Mouse (Mus musculus) granulocyte monocyte progenitor cell, adult 5-6 weeks (primary cell): ENCODE data around the gene Ifngr1. TPM values are rescaled to one million over a fixed set of nuclear protein-coding genes. Genes with fewer than 3 reads are reported as not detected.

Experiments
- ATAC-seq: replicated peaks from 2 replicates; pipeline ENCODE4 v1.8.0; 2016; ENCODE audit warnings: mild to moderate bottlenecking, moderate TSS enrichment, inconsistent platforms; ENCODE audit not compliant: poor library complexity, severe bottlenecking
- total RNA-seq, 2 experiments: library from RNA; stranded (forward) in 1 of 2; stranded (reverse) in 1 of 2; fragments of 200-712, 200-1000 nt in 1 of 2; fragments of >200 nt in 1 of 2; fragmentation: Nextera tagmentation in 1 of 2; gene quantifications; 2 replicates each; pipeline ENCODE4 v1.2.3; 2014 to 2017

Ifngr1 gene
- total RNA-seq, 2 experiments from 2014 or later = 255 to 356 TPM

GRCm38 (mm10) chr10:19584846-19585245, 6.9 kb upstream of the Ifngr1 start:
- ATAC-seq = no peak

GRCm38 (mm10) chr10:19585860-19586259, 5.9 kb upstream of the Ifngr1 start:
- ATAC-seq = no peak

- no peak for ATAC-seq
These were observed 4.5 kb upstream of the Ifngr1 start for GRCm38 (mm10) chr10:19587281-19587680.

- no peak for ATAC-seq
These were observed 2.1 kb upstream of the Ifngr1 start for GRCm38 (mm10) chr10:19589626-19590025.

GRCm38 (mm10) chr10:19591286-19591640, 486 bp upstream of the Ifngr1 start:
- no peak for ATAC-seq

- ATAC-seq = no peak
These were observed 807 bp downstream of the Ifngr1 start for GRCm38 (mm10) chr10:19592556-19592955.

- no peak for ATAC-seq
These were observed 1.5 kb downstream of the Ifngr1 start for GRCm38 (mm10) chr10:19593296-19593695.

GRCm38 (mm10) chr10:19594201-19594905, 2.6 kb downstream of the Ifngr1 start:
- ATAC-seq = no peak

GRCm38 (mm10) chr10:19596866-19597265, 5.1 kb downstream of the Ifngr1 start:
- ATAC-seq = no peak

GRCm38 (mm10) chr10:19598091-19598490, 6.3 kb downstream of the Ifngr1 start:
- ATAC-seq = peak; percentile 74

- no peak for ATAC-seq
These were observed 7.8 kb downstream of the Ifngr1 start for GRCm38 (mm10) chr10:19599331-19600092.

GRCm38 (mm10) chr10:19600093-19600420, 8.3 kb downstream of the Ifngr1 start:
- no peak for ATAC-seq

GRCm38 (mm10) chr10:19601502-19601901, 9.8 kb downstream of the Ifngr1 start:
- ATAC-seq = 0 out of 2 replicates have a peak, but pooled peaks have one; percentile 15

- ATAC-seq = no peak
These were observed 11.5 kb downstream of the Ifngr1 start for GRCm38 (mm10) chr10:19603231-19603630.

- ATAC-seq = no peak
These were observed 17.4 kb downstream of the Ifngr1 start for GRCm38 (mm10) chr10:19609125-19609524.

GRCm38 (mm10) chr10:19611616-19612015, 19.9 kb downstream of the Ifngr1 start:
- no peak for ATAC-seq

GRCm38 (mm10) chr10:19613111-19613753, 21.5 kb downstream of the Ifngr1 start:
- peak; percentile 81 for ATAC-seq

- ATAC-seq = no peak
These were observed 28.0 kb downstream of the Ifngr1 start for GRCm38 (mm10) chr10:19619736-19620135.

GRCm38 (mm10) chr10:19621408-19622048, 29.8 kb downstream of the Ifngr1 start, which contains the start of gene Il22ra2:
Gene Il22ra2 (plus strand): TSS chr10:19621998.
- no peak for ATAC-seq

GRCm38 (mm10) chr10:19624617-19625016, 32.9 kb downstream of the Ifngr1 start:
- ATAC-seq = no peak

GRCm38 (mm10) chr10:19627342-19627741, 35.6 kb downstream of the Ifngr1 start:
- no peak for ATAC-seq
